Mouse (Mus musculus): Measurements from ENCODE around the gene Nudt3. TPM values are rescaled to one million over a fixed set of nuclear protein-coding genes. Genes with fewer than 3 reads are reported as not detected.

Gene Nudt3
- total RNA-seq, 2 experiments from 2014 or later, result 487 to 502 TPM

DNA sequence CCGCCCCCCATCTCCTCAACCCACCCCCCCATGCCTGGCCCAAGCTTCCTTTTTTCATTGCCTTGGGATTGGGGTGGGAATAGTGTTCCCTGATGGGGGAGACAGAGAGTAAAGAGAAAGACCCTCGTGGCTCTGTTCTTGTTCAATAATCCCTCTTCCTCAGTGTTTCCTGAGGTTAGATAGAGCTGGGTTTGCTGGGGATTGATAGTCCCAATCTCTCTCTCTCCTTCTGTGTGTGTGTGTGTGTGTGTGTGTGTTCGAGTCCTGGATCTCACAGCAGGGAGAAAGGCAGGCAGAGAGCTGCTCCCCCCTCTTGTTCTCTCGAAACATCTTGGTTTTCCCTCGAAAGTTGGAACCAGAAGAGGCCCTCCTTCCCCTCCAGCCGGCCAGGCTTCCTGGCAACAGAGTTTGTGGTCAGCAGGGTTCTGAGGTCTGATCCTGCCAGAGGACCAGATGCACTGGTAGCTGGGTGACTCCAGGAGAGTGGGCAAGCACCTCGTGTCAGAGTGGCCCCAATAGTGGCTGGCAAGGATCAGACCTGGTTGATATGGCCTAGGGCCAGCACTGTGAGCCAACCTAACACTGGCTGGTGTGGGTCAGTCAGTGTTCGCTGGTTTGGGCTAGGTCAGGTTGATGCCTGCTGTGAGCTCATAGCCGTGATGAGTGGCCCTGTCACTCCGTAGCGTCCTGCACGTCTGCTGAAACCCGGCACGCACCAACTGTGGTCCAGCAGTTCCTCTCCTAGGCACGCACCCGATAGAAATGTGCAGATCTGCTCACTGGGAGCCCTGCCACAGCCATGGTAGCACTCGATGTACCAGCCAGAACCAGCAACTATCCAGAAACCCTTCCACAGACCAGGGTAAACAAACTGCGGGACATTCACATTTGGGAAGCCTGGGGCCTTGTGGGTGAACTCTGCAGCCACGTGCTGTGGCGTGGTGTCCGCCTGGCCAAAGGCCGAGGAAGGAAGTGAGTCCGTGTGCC is 70.8 kb downstream of the Nudt3 start:
- no peak for DNase-seq (ENCODE audit: low spot score in 2 of 2)

- no peak for DNase-seq (ENCODE audit: low spot score in 2 of 2)
Observed at GRCm38 (mm10) chr17:27551393-27551940, 71.8 kb downstream of the Nudt3 start.

DNA sequence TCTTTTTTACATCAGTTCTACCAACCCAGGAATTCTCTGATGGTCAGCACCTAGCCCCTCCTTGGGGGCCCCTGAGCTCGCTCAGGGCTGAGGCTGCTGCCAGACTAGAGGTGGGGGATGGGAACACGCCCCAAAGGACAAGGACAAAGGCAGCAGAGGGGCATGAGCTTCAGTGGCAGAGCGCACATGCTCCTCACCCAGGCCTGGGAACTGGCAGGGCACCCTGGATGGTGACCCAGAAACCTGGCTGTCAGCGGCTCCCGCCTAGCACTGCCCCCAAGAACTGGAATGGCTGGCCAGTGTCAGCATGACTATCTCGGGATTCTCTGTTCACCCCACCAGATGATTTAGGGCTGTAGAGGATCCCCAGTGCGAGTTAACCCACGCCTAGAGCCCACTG is 74.1 kb downstream of the Nudt3 start:
- DNase-seq (ENCODE audit: low spot score in 2 of 2), result no peak

- no peak for DNase-seq (ENCODE audit: low spot score in 2 of 2)
Observed at GRCm38 (mm10) chr17:27547253-27547868, 75.9 kb downstream of the Nudt3 start.

GRCm38 (mm10) chr17:27546574-27547085 is 76.7 kb downstream of the Nudt3 start:
- DNase-seq (ENCODE audit: low spot score in 2 of 2), result no peak

DNA sequence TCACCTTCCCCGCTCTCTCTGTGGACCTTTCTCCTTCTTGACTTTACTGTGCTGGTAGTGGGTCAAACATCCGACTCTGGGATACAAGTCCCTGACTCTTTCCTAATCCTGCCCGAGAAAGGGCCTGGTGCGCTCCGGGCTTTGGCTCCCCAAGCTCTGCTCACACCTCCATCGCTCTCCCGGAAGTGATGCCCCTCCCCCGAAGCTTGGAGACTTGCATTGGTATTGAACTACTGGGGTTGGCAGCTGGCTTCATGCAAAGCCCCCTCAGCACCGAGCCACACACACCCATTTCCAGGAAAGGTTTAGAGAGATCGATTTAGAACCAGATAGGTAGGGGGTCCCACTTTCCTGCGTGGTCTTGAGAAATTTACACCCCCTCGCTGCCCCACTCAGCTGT is 77.3 kb downstream of the Nudt3 start:
- DNase-seq (ENCODE audit: low spot score in 2 of 2), result no peak

DNA sequence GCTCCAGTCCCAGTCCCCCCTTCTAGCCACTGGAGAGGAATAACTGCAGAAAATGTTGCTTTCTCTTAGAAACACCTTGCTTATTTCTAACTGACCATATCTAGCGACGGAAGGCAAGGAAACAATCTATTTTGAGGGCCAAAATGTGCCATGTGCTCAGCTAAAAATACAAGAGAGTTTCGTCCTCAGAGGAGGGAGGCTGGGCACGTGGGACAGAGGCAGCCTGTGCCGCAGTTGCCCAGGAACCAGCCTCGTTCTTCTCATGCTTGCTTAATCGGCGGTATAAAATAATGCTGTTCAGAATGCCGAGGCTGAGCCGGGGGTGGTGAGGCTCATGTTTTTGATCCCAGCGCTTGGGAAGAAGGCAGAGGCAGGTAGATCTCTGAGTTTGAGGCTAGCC is 78.7 kb downstream of the Nudt3 start:
- no peak for DNase-seq (ENCODE audit: low spot score in 2 of 2)

DNA sequence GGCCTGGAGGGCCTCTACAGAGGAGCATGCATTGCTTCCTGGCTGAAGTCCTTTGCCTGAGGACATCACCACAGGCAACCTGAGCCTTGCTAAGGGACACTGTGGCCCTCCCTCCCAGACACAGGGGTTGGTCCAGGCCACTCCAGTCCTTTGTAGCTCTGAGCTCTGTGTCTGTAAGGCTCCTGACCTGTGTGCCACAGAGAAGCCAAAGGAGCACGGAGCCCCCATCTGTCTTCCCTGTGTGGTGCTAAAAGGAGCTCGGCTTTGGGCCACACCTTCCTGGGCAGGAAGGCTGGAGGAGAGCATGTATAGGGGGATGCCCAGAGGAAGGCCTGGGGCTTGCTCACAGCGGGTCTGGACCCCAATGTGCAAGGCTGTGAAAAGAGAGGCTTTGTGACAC is 81.3 kb downstream of the Nudt3 start:
- no peak for DNase-seq (ENCODE audit: low spot score in 2 of 2)

GRCm38 (mm10) chr17:27541261-27541660 is 82.0 kb downstream of the Nudt3 start:
- no peak for DNase-seq (ENCODE audit: low spot score in 2 of 2)

- DNase-seq (ENCODE audit: low spot score in 2 of 2), result peak; percentile 91
Observed at GRCm38 (mm10) chr17:27534718-27535117, 88.6 kb downstream of the Nudt3 start.

DNA sequence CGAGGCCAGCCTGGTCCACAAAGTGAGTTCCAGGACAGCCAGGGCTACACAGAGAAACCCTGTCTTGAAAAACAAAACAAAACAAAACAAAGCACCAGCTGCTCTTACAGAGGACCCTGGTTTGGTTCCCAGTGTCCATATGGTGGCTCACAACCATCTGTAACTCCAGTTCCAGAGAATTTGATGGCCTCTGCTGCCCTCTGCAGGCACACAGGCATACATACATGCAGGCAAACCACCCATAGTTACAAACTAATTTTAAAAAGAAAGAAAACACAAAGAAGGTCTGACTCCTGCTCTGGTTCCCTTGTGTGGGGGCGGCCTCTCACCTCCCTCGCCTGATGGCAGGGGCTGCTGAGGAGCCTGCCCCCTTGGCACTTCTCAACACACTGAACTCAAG is 89.9 kb downstream of the Nudt3 start:
- DNase-seq (ENCODE audit: low spot score in 2 of 2), result no peak

DNA sequence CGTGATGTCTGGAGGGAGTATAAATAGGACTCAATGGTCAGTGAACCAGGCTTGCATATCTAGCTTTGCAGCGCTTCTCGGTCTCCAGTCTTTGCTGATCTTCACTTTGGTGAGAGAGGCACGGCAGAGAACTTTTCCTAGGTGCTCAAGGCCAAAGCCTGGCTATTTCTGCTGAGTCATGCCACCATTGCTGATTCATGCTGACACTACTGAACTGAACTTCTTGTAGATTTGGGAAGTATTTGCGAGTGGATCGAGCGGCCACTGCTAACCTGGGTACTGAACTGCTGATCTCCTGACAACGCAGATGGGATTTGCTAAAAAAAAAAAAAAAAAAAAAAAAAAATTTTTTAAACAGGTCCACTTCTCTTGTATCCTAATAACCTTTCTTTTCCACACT is 91.2 kb downstream of the Nudt3 start:
- no peak for DNase-seq (ENCODE audit: low spot score in 2 of 2)

Other genes with a start within 250 kb of the Nudt3 start
- gene Grm4, start 102.1 kb downstream of the Nudt3 start, total RNA-seq (2021), result 10 to 100 TPM; 10.7 to 19.3 TPM
- 10 to 100 TPM; 31.3 to 32.7 TPM for gene Hmga1, start 67.0 kb downstream of the Nudt3 start, total RNA-seq (2021)
- gene AI413582, start 57.7 kb downstream of the Nudt3 start, total RNA-seq (2021), result 10 to 100 TPM; 65.6 to 65.9 TPM
- not detected for gene RPS10-NUDT3, start 11.7 kb upstream of the Nudt3 start, total RNA-seq (2021)
- 100 to 1,000 TPM; 413 to 460 TPM for gene Rps10, start 13.2 kb upstream of the Nudt3 start, total RNA-seq (2021)
- 100 to 1,000 TPM; 270 to 280 TPM for gene Pacsin1, start 32.0 kb upstream of the Nudt3 start, total RNA-seq (2021)
- under 1 TPM; 0.25 to 0.26 TPM for gene Spdef, start 105.5 kb upstream of the Nudt3 start, total RNA-seq (2021)
- gene D17Wsu92e, start 197.2 kb upstream of the Nudt3 start, total RNA-seq (2021), result 100 to 1,000 TPM; 121 to 130 TPM
- gene Snrpc, start 214.7 kb upstream of the Nudt3 start, total RNA-seq (2021), result 10 to 100 TPM; 65.3 to 70.2 TPM
- 10 to 100 TPM; 16.1 to 20.3 TPM for gene Uhrf1bp1, start 232.9 kb upstream of the Nudt3 start, total RNA-seq (2021)

Data from layer of hippocampus, postnatal 14 days (tissue).